In genomic region chr16:38469437-38469836, GRCm38 (mm10) we compare ENCODE assay signal across 1 mouse cellular context.
A peak's percentile ranks its signal among the peaks of the same experiment; 100 is the strongest.
TF ChIP-seq lines count a peak whose summit lies in the region.

No protein-coding gene starts in this region.

TF ChIP-seq in CH12.LX, 34 proteins besides CTCF, POLR2A, EP300 and RAD21 (continued from another document):
- TF ChIP-seq MAX (IDR thresholded peaks at IDR 0.05; ENCODE audit: low read length) (peak; percentile 40; the same call in 1 of the 2 replicates), MEF2A (IDR thresholded peaks at IDR 0.05; ENCODE audit: borderline replicate concordance, low read depth, low read length) (no peak), CHD2 (IDR thresholded peaks at IDR 0.05; ENCODE audit: low read length) (0 out of 2 replicates have a peak, but pooled peaks have one; percentile 25), SIN3A (IDR thresholded peaks at IDR 0.05; ENCODE audit: low read length) (no peak), POLR2AphosphoS2 (IDR thresholded peaks at IDR 0.05; ENCODE audit: low read depth, low read length) (no peak; the same call in 1 of the 2 replicates), TCF12 (IDR thresholded peaks at IDR 0.05; ENCODE audit: low read depth, low read length) (no peak), ZC3H11A (IDR thresholded peaks at IDR 0.05; ENCODE audit: low read depth, low read length) (no peak), HCFC1 (IDR thresholded peaks at IDR 0.05; ENCODE audit: low read depth, low read length) (no peak), MAFK (IDR thresholded peaks at IDR 0.05; ENCODE audit: insufficient replicate concordance, low read length) (no peak), JUN (IDR thresholded peaks at IDR 0.05; ENCODE audit: insufficient read depth, low read depth, low read length) (no peak), GABPA (IDR thresholded peaks at IDR 0.05; ENCODE audit: insufficient replicate concordance, low read depth, low read length) (no peak), NRF1 (IDR thresholded peaks at IDR 0.05; ENCODE audit: low read depth, low read length) (no peak), ETS1 (conservative IDR thresholded peaks at IDR 0.05; ENCODE audit: low read depth, low read length) (no peak), ZKSCAN1 (IDR thresholded peaks at IDR 0.05; ENCODE audit: borderline replicate concordance, low read depth, low read length) (no peak), ELF1 (IDR thresholded peaks at IDR 0.05; ENCODE audit: low read depth, low read length) (peak; percentile 64), MAZ (IDR thresholded peaks at IDR 0.05; ENCODE audit: low read depth, low read length) (0 out of 2 replicates have a peak, but pooled peaks have one; percentile 15), MXI1 (IDR thresholded peaks at IDR 0.05; ENCODE audit: low read depth, low read length) (peak; percentile 63; the same call in 1 of the 2 replicates), ZMIZ1 (IDR thresholded peaks at IDR 0.05; ENCODE audit: low read depth, low read length) (peak; percentile 59; the same call in 1 of the 2 replicates), ZNF384 (IDR thresholded peaks at IDR 0.05; ENCODE audit: low read depth, low read length) (no peak), USF2 (conservative IDR thresholded peaks at IDR 0.05; ENCODE audit: low read depth, low read length) (no peak), RCOR1 (conservative IDR thresholded peaks at IDR 0.05; ENCODE audit: low read depth, low read length) (no peak), KAT2A (IDR thresholded peaks at IDR 0.05; ENCODE audit: insufficient replicate concordance, low read length) (no peak), USF1 (IDR thresholded peaks at IDR 0.05; ENCODE audit: low read depth, low read length) (no peak), E2F4 (IDR thresholded peaks at IDR 0.05; ENCODE audit: insufficient replicate concordance, low read depth, low read length) (no peak), SMC3 (IDR thresholded peaks at IDR 0.05; ENCODE audit: low read depth, low read length) (no peak), MYC (IDR thresholded peaks at IDR 0.05; ENCODE audit: low read depth, low read length) (no peak), TBP (conservative IDR thresholded peaks at IDR 0.05; ENCODE audit: low read depth, low read length) (no peak), IRF4 (IDR thresholded peaks at IDR 0.05; ENCODE audit: low read depth, low read length) (no peak), JUND (conservative IDR thresholded peaks at IDR 0.05; ENCODE audit: low read depth, low read length) (no peak)
